Mouse (Mus musculus) embryonic fibroblast, embryonic 13.5 days (primary cell): ENCODE data around the gene Itga5. TPM values are rescaled to one million over a fixed set of nuclear protein-coding genes. Genes with fewer than 3 reads are reported as not detected.
"Not testable (repeated sequence)": the region's sequence is repeated elsewhere in the genome, so short reads cannot be mapped to it uniquely, and the experiment has no call there.

ENCODE experiments used
- H3K27ac ChIP-seq: 2 replicates; pipeline ENCODE4 v1.5.1; 2012; ENCODE audit warnings: low read length, control low read depth, inconsistent platforms; ENCODE audit not compliant: insufficient read depth
- H3K4me1 ChIP-seq: 2 replicates; pipeline ENCODE4 v1.6.1; 2011; ENCODE audit warnings: low read length; ENCODE audit not compliant: control insufficient read depth, insufficient read depth
- H3K4me3 ChIP-seq: 2 replicates; pipeline ENCODE4 v1.5.1; 2011; ENCODE audit warnings: mild to moderate bottlenecking, control low read depth, low read length; ENCODE audit not compliant: insufficient read depth
- CTCF ChIP-seq: IDR thresholded peaks from 2 replicates; pipeline ENCODE4 v1.5.1; 2011; ENCODE audit warnings: mild to moderate bottlenecking, control low read depth, low read length, moderate library complexity, borderline replicate concordance; ENCODE audit not compliant: insufficient read depth
- POLR2A ChIP-seq: IDR thresholded peaks from 2 replicates; pipeline ENCODE4 v1.6.1; 2011; ENCODE audit warnings: low read depth, mild to moderate bottlenecking, control low read depth, low read length, moderate library complexity
- polyA plus RNA-seq: library from polyadenylated mRNA; stranded (reverse); fragments of >200 nt; gene quantifications from 2 replicates; pipeline ENCODE4 v1.2.4, GENCODE M21; 2011; ENCODE audit warnings: low read depth; ENCODE audit not compliant: missing spikeins, insufficient read length

Itga5 gene
- 161 and 346 TPM in 2 replicates for polyA plus RNA-seq

DNA sequence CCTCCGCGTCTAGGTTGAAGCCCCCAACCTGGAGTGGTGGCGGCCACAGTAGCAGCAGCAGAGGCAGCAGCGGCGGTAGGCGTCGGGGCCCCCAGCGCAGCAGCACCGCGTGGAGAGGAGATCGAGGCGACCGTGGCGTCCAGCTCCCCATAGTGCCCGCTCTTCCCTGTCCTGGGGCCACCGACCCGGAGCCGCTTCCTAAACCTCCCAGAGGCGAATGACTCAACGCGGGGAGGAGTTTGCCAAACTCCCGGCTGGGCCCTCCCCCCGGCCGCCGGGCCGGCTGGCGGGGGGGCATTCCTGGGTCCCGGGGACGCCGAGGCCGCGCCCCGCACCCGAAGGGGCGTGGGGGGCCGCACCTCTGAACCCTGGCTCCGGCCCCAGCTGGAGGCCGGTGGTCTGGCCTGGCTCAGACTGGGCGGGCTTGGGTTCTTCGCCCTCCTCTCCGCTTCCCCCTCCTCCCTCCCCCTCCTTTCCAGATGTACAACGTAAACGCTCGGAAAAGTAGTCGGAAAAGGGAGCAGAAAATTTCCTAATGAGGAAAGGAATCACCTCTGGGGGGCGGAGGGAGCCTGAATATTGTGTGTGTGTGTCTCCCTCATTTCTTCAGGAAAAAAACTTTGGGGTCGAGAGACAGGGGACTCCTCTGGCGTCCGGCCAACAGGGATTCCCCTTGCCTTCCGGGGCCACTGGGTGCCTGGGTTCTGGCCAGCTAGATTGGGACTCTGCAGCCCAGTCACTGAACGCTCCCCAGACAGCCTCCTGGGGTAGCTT is at the start of gene Itga5:
TSS of gene Itga5 (minus strand) at position 388 of the 774 bp plus-strand sequence.
- TF ChIP-seq CTCF (no peak), POLR2A (peak; percentile 92)
- Histone ChIP-seq H3K27ac (peak within 1 kb of the TSS; percentile 71), H3K4me3 (peak within 1 kb of the TSS; percentile 92), H3K4me1 (peaks cover 29% of the 10 kb centered on the region)

DNA sequence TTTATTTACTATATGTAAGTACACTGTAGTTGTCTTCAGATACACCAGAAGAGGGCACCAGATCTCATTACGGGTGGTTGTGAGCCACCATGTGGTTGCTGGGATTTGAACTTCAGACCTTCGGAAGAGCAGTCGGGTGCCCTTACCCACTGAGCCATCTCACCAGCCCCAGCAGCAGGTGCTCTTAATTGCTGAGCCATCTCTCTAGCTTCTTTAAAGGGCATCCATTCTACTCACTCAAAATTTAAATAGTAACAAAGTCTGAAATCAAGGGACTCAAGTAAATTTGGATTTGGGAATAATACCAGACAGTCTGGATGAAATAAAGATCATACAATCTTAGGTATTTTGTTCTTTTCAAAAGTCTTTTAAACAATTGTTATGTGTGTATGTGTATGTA is 39.0 kb upstream of the Itga5 start:
- not testable (repeated sequence) for H3K4me1 ChIP-seq, H3K4me3 ChIP-seq, H3K27ac ChIP-seq

DNA sequence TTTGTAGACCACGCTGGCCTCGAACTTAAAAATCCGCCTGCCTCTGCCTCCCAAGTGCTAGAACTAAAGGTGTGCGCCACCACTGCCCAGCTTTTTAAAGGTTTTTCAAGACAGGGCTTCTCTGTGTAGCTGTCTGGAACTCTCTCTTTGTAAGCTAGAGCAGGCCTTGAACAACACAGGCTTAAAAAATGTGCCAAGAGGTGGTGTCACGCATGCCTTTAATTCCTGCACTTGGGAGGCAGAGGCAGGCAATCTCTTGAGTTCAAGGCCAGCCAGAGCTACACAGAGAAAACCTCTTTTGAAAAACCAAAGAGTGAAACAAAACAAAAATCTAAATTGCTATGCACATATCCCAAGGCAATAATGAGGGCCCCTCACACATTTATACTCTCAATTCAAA is 34.8 kb upstream of the Itga5 start:
- Histone ChIP-seq H3K4me3 (no peak overlapping the region), H3K27ac (no peak overlapping the region), H3K4me1 (no peaks in the 10 kb centered on the region)
- TF ChIP-seq CTCF (no peak), POLR2A (no peak)

DNA sequence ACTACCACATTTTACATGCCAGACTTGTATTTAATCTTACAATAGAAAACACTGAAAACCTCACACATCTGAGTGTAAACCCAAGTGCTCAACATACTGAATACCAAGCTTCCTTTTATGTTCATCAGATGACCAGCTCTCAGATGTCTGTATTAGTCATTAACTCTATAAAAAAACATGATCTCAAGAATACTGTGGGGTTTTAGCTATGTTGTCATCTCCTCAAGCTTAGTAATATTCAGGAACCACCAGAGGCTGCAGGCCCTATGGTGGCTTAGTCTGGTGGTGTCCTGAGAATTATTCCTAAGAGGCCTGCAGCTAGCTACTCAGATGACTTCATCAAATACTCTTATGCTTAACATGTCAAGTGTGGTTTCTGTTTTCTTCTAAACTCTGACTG is 27.0 kb upstream of the Itga5 start:
- peaks cover 8% of the 10 kb centered on the region for H3K4me1 ChIP-seq
- H3K4me3 ChIP-seq = no peak overlapping the region
- no peak for TF ChIP-seq POLR2A
- TF ChIP-seq CTCF = no peak
- peak overlapping the region; percentile 88 for H3K27ac ChIP-seq

DNA sequence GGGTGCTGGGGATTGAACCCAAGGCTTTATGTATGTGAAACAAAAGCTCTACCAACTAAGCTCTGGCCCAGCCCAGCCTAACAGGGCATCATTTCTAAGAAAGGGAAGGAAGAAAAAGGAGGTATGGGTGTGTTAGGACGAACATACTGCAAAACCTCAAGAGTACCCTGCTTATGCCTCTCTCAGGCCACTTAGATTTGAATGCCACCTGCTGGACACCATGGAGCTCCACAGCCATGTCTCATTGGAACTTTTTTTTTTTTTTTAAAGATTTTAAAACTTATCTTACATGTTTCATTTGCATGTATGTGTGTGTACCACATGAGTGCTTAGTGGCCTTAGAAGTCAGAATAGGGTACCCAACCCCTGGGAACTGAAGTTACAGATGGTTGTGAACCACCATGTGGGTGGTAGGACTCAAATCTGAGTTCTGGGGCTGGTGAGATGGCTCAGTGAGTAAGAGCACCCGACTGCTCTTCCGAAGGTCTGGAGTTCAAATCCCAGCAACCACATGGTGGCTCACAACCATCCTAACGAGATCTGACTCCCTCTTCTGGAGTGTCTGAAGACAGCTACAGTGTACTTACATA is 22.1 kb upstream of the Itga5 start:
- H3K4me1 ChIP-seq = peaks cover 12% of the 10 kb centered on the region
- TF ChIP-seq POLR2A (no peak), CTCF (no peak)
- no peak overlapping the region for H3K4me3 ChIP-seq
- H3K27ac ChIP-seq = no peak overlapping the region

DNA sequence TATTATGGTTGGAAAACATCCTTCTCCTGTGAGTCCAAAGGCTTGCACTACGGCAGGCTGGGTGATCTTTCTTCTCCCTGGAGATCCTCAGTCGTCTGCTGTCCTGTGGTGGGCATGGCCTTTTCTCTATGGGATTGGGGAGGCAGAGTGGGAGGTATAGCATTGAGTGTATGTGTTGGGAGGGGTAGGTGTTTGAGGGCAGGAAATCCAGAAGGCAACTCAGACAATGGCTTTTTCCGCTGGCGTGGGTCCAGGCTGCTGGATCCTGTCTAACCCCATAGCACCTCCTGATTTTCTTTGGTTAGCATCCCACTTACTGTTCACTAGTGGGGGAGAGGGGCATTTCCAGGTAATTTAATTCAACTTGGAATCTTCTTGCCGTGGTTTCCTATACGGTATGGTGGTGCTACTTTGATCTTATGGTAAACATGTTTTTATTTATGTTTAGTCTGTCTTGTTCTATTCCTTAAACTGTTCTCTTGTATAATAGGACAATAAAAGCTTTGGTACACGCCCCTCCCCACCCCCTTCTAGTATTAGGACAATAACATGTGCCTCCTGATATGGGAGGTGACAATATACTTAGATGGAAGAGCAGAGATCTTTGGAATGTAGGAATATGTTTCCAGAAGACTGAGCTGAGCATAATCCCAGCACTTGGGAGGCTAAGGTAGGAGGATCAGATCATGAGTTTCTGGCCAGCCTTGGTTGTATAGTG is 17.4 kb upstream of the Itga5 start:
- TF ChIP-seq POLR2A (no peak), CTCF (no peak)
- Histone ChIP-seq H3K4me1 (peaks cover 11% of the 10 kb centered on the region), H3K4me3 (no peak overlapping the region), H3K27ac (peak overlapping the region; percentile 20; the same call in 1 of the 2 replicates)

DNA sequence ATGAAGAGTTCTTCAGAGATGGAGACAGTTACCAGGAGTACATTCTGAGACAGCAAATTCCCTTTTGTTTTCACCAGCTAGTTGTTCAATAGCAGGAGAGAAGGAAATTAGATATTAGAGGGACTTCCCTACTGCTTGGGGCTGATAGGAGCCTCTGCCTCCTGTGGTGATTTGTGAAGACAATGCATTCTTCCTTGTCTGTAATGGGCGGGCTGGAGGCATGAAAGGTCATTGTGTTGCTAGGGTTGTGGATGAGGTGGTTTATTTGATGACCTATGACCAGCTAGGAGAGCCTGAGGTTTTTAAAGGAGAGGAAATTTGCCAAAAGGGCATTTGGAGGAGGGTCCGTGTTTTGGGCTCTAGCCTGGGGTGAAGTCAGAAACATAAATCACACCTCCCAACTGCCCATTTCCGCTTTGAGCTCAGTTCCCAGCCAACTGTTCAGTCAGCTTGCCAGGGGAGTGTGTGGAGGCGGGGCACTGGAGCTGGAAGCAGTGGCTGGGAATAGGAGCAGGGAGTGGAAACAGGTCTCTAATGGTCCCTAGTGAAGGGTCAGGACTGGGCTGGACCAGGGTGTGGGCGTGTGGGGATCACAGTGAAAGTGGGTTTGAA is 16.3 kb upstream of the Itga5 start:
- H3K4me3 ChIP-seq = no peak overlapping the region
- TF ChIP-seq POLR2A (no peak), CTCF (no peak)
- peaks cover 18% of the 10 kb centered on the region for H3K4me1 ChIP-seq
- H3K27ac ChIP-seq = peak overlapping the region; percentile 20; the same call in 1 of the 2 replicates

DNA sequence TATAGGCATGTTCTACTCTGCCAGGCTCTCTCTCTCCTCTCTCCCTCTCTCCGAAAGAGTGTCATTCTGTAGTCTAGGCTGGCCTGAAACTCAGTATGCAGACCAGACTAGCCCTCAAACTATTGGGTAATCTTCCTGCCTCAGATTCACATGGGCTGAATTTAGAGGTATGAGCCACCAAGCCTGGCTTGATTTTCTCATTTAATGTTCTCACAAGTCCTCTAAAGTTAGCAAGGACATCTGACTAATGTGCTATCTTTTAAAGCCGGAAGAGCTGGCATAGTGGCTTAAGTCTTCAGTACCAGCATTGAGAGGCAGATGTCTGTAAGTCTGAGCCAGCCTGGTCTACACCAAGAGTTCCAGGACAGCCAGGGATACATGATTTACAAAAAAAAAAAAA is 15.5 kb upstream of the Itga5 start:
- H3K4me3 ChIP-seq = no peak overlapping the region
- peaks cover 19% of the 10 kb centered on the region for H3K4me1 ChIP-seq
- no peak for TF ChIP-seq POLR2A
- no peak for TF ChIP-seq CTCF
- peak overlapping the region; percentile 6; the same call in 1 of the 2 replicates for H3K27ac ChIP-seq

DNA sequence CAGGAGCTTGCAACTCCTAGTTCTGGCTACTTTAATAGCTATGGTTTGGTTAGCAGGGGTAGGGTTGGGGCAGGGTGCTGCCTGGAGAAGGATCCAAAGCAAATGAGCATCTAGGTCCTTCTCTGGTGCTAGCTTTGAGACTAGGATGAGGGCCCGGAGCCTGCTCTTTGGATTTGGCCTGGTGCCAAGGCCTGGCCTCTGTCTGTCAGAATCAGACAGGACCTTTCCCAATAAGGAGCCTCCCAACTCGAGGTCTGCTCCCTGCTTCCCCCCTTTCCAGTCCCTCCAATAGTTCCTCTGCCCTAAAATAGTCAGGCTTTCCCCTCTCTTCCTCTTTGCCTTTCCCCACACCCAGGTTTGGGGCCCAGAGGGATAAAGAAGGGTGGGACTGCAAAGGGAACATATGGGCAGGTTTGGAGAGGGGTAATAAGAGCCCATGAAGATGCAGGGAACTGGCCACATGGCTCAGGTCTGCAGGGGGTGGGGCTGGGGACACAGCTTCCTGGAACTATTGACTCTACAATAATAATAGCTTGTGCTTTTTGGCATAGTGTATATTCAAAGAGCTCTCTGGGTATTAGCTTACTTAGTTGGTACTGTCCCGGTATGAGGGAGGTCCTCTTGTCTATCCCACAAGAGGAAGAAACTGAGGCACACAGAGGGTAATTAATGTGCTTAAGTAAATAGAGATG is 12.2 kb upstream of the Itga5 start:
- H3K4me3 ChIP-seq = no peak overlapping the region
- TF ChIP-seq POLR2A (no peak), CTCF (no peak)
- H3K4me1 ChIP-seq = peaks cover 19% of the 10 kb centered on the region
- peak overlapping the region; percentile 92 for H3K27ac ChIP-seq
